Mouse (Mus musculus): Measurements from ENCODE around the gene Rassf4. TPM values are rescaled to one million over a fixed set of nuclear protein-coding genes. Genes with fewer than 3 reads are reported as not detected.

Rassf4 gene
- polyA plus RNA-seq, 1 experiment, result 2.0 TPM

DNA sequence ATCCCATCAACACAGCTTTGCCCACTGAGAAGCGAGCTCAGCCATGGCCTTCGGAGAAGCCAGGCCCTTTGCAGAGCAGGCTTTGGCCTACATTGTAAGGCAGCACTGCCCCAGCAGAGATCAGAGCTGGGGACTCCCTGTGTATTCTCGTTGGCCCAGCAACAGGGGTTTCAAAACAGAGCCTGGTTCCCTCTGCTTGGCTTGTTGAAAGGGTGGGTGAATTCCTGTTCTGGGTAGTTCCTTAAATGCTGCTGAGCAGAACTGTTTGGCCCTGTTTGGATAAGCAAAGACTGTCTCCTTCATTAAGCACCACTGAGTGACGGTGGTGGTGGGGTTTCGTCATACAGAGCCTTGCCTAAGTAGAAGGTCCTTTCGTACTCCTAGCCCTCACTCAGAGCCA is 9.7 kb downstream of the Rassf4 start:
- no peak overlapping the region for H3K27ac ChIP-seq (ENCODE audit: insufficient read depth, low read length)
- no peak for TF ChIP-seq POLR2A (IDR thresholded peaks at IDR 0.05; ENCODE audit: low read depth, low read length)
- TF ChIP-seq CTCF (IDR thresholded peaks at IDR 0.05; ENCODE audit: borderline replicate concordance, insufficient read depth, low read length), result no peak
- no peak overlapping the region for H3K4me3 ChIP-seq (ENCODE audit: insufficient read depth, low read length)
- H3K4me1 ChIP-seq (ENCODE audit: control insufficient read depth, insufficient read depth, low read length), result no peaks in the 10 kb centered on the region

DNA sequence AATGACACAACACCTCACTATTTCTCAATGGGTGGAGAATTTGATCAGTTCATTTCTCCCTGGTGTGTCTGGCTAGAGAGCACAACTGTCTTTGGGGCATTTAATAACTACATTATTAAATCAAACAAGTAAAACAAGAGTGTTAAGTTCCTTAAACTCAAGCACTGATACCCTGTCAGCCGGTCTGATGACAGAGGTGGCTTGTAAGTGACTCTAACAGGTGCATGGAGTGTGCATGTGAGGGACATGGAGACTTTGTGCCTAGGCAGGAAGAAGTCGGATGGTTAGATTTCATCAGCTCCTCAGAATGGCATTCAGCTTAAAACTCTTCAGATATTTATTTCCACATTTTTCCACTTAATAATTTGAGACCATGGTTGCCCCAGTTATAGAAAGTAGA is 10.4 kb downstream of the Rassf4 start:
- TF ChIP-seq CTCF (IDR thresholded peaks at IDR 0.05; ENCODE audit: borderline replicate concordance, insufficient read depth, low read length), result no peak
- TF ChIP-seq POLR2A (IDR thresholded peaks at IDR 0.05; ENCODE audit: low read depth, low read length), result no peak
- H3K4me3 ChIP-seq (ENCODE audit: insufficient read depth, low read length), result no peak overlapping the region
- no peaks in the 10 kb centered on the region for H3K4me1 ChIP-seq (ENCODE audit: control insufficient read depth, insufficient read depth, low read length)
- H3K27ac ChIP-seq (ENCODE audit: insufficient read depth, low read length), result no peak overlapping the region

GRCm38 (mm10) chr6:116653684-116654454 is 19.9 kb downstream of the Rassf4 start:
- H3K4me1 ChIP-seq (ENCODE audit: control insufficient read depth, insufficient read depth, low read length), result no peaks in the 10 kb centered on the region
- TF ChIP-seq CTCF (IDR thresholded peaks at IDR 0.05; ENCODE audit: borderline replicate concordance, insufficient read depth, low read length) (no peak), POLR2A (IDR thresholded peaks at IDR 0.05; ENCODE audit: low read depth, low read length) (no peak)
- H3K4me3 ChIP-seq (ENCODE audit: insufficient read depth, low read length), result no peak overlapping the region
- H3K27ac ChIP-seq (ENCODE audit: insufficient read depth, low read length), result no peak overlapping the region

DNA sequence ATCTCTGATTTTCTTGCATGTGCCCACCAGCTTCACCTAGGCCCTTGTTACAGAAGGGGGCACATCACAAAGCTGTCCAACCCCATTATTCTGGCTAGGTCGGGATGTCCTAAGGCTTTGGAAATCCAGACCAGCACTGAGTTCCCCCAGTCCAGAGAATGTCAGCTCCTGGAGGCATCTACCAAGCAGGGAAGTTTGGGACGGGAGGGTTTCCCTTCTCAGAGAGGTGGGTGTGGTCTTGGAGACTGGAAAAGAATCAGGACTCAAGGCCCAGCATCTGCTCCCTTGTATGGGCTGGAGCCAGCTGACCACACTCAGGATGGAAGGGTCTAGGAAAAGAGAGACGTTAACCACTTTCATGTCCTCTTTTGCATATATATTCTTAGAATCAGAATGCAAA is 20.6 kb downstream of the Rassf4 start:
- no peak for TF ChIP-seq CTCF (IDR thresholded peaks at IDR 0.05; ENCODE audit: borderline replicate concordance, insufficient read depth, low read length)
- no peak for TF ChIP-seq POLR2A (IDR thresholded peaks at IDR 0.05; ENCODE audit: low read depth, low read length)
- no peaks in the 10 kb centered on the region for H3K4me1 ChIP-seq (ENCODE audit: control insufficient read depth, insufficient read depth, low read length)
- no peak overlapping the region for H3K4me3 ChIP-seq (ENCODE audit: insufficient read depth, low read length)
- no peak overlapping the region for H3K27ac ChIP-seq (ENCODE audit: insufficient read depth, low read length)

DNA sequence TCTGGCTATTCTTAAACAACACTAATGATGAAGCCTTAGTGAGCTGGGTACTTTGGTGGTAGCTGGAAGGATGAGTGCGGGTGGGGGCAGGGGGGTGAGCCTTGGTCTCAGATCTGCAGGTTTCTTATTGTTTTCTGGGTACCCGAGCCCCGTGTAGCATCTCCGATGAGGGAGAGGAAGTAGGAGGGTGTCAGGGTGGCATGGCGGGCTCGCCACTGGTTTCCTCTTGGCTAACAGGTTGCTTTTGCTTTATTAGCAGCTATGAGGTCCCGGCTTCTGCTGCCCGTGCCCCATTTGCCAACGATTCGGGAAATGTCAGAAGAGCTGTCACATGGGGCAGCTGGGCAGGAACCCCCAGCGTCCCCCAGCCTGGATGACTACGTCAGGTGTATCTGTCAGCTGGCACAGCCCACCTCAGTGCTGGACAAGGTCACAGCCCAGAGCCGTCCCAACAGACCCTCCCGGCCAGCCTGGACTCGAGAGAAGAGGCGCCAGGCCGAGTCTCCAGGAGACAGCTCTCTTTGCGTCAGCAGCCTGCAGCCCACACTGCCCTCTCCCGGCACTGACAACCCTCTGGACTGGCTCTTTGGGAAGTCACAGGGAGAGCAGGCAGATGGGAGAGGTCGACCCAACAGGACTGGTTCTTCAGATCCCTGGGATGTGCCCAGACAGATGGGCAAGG is 22.2 kb downstream of the Rassf4 start:
- Histone ChIP-seq H3K27ac (ENCODE audit: insufficient read depth, low read length) (no peak overlapping the region), H3K4me1 (ENCODE audit: control insufficient read depth, insufficient read depth, low read length) (no peaks in the 10 kb centered on the region), H3K4me3 (ENCODE audit: insufficient read depth, low read length) (no peak overlapping the region)
- TF ChIP-seq CTCF (IDR thresholded peaks at IDR 0.05; ENCODE audit: borderline replicate concordance, insufficient read depth, low read length) (no peak), POLR2A (IDR thresholded peaks at IDR 0.05; ENCODE audit: low read depth, low read length) (no peak)

DNA sequence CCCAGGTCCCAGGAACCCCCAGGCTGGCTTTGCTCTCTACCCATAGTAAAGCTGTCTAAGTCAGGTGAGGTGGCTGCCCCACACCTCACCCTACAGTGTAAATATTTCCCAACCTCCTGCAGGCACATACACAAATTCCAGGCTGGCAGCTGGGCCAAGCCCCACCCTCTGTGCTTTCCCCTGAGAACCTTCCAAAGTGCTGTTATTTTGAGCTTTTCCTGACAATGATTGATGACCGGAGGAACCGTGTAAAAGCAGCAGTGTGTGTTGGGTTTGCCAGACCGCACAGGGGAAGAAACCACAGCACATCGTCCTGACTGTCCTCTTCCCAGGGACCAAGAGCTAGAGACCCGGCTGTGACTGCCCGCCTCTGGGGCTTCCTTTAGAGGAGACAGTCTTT is 23.3 kb downstream of the Rassf4 start, which contains the start of gene Depp1:
Gene Depp1, plus strand, starts transcription at position 204 of the 400 bp plus-strand sequence.
- no peak within 1 kb of the TSS for H3K4me3 ChIP-seq (ENCODE audit: insufficient read depth, low read length)

DNA sequence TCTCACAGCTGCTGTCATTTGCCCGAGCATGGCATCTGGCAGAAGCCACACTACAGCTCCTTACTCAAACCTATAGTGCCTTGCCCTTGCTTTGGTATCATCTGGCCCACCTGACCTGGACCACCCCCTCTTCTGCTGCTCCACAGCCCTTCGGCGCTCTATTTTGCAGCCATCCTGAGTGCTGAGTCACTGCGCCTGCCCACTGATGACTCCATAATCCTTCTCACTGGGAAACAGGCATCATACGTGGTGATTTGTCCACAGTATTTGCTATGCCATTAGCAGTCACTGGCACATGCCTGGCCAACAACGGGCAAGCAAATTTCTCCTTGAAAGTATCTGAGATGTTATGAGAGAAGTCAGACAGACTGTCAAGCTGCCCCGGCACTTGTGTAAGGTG is 23.9 kb downstream of the Rassf4 start:
- TF ChIP-seq CTCF (IDR thresholded peaks at IDR 0.05; ENCODE audit: borderline replicate concordance, insufficient read depth, low read length) (no peak), POLR2A (IDR thresholded peaks at IDR 0.05; ENCODE audit: low read depth, low read length) (no peak)
- H3K4me3 ChIP-seq (ENCODE audit: insufficient read depth, low read length), result no peak overlapping the region
- no peaks in the 10 kb centered on the region for H3K4me1 ChIP-seq (ENCODE audit: control insufficient read depth, insufficient read depth, low read length)
- H3K27ac ChIP-seq (ENCODE audit: insufficient read depth, low read length), result no peak overlapping the region

More for the DNA sequence above, 23.3 kb downstream of the Rassf4 start, which contains the start of gene Depp1:
- Histone ChIP-seq H3K4me1 (ENCODE audit: control insufficient read depth, insufficient read depth, low read length) (no peaks in the 10 kb centered on the region), H3K27ac (ENCODE audit: insufficient read depth, low read length) (no peak within 1 kb of the TSS)
- no peak for TF ChIP-seq POLR2A (IDR thresholded peaks at IDR 0.05; ENCODE audit: low read depth, low read length)
- TF ChIP-seq CTCF (IDR thresholded peaks at IDR 0.05; ENCODE audit: borderline replicate concordance, insufficient read depth, low read length), result no peak

DNA sequence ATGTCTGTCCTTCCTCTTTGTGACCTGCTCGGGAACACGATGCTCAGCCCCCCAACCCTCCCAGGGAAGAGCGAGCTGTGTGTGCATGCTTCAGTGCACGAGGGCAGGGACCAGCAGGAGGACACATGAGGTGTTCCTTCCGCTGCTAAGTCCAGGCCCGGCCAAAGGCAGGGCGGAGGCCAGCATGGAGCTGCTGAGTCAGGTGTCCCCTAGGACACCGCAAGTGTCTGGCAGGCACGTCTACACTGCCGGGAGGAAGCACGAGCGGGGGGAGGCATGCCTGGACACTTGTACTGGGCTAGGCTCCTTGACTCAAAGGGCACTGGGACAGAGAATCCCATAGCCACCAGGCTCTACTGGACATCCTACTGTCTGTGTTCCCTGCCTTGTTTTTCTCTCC is 26.0 kb downstream of the Rassf4 start:
- Histone ChIP-seq H3K4me1 (ENCODE audit: control insufficient read depth, insufficient read depth, low read length) (peaks cover 3% of the 10 kb centered on the region; the same call in 1 of the 2 replicates), H3K4me3 (ENCODE audit: insufficient read depth, low read length) (no peak overlapping the region), H3K27ac (ENCODE audit: insufficient read depth, low read length) (no peak overlapping the region)
- no peak for TF ChIP-seq CTCF (IDR thresholded peaks at IDR 0.05; ENCODE audit: borderline replicate concordance, insufficient read depth, low read length)

- Histone ChIP-seq H3K27ac (ENCODE audit: insufficient read depth, low read length) (no peak overlapping the region), H3K4me3 (ENCODE audit: insufficient read depth, low read length) (no peak overlapping the region), H3K4me1 (ENCODE audit: control insufficient read depth, insufficient read depth, low read length) (peaks cover 3% of the 10 kb centered on the region)
- no peak for TF ChIP-seq POLR2A (IDR thresholded peaks at IDR 0.05; ENCODE audit: low read depth, low read length)
- TF ChIP-seq CTCF (IDR thresholded peaks at IDR 0.05; ENCODE audit: borderline replicate concordance, insufficient read depth, low read length), result no peak
Measured at GRCm38 (mm10) chr6:116644335-116644734, 29.4 kb downstream of the Rassf4 start.

DNA sequence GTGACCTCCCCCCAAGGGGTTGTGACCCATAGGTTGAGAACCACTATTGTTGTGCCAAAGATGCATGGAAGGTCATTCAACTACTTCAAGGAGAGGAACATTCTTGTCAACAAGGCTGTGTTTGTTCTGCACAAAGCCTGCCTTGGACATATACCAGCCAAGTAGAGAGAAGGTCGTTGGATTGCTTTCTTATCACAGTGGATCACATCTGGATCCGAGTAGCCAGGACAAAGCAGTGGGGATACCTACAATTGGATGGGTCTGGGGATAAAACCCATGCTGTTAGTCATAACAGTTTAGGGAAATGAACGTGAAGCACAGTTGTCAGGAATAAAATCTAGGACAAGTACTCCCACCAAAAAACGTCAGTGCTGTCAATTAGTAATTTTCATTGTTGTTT is 29.9 kb downstream of the Rassf4 start:
- TF ChIP-seq POLR2A (IDR thresholded peaks at IDR 0.05; ENCODE audit: low read depth, low read length) (no peak), CTCF (IDR thresholded peaks at IDR 0.05; ENCODE audit: borderline replicate concordance, insufficient read depth, low read length) (no peak)
- no peak overlapping the region for H3K4me3 ChIP-seq (ENCODE audit: insufficient read depth, low read length)
- H3K27ac ChIP-seq (ENCODE audit: insufficient read depth, low read length), result no peak overlapping the region
- H3K4me1 ChIP-seq (ENCODE audit: control insufficient read depth, insufficient read depth, low read length), result peaks cover 3% of the 10 kb centered on the region

All from embryonic fibroblast, embryonic 13.5 days (primary cell).